Mouse (Mus musculus) bone marrow, adult 2 months (tissue): ENCODE data around the gene Nfic.

Experiments
- CTCF ChIP-seq: fragments of 200-500 bp; IDR thresholded peaks from 2 replicates; pipeline ENCODE4 v1.5.1; 2011; ENCODE audit warnings: low read length, control low read depth; ENCODE audit not compliant: control insufficient read depth, insufficient read depth
- POLR2A ChIP-seq: fragments of 200-500 bp; IDR thresholded peaks from 2 replicates; pipeline ENCODE4 v1.6.1; 2011; ENCODE audit warnings: low read depth, mild to moderate bottlenecking, control low read depth, low read length, borderline replicate concordance; ENCODE audit not compliant: control insufficient read depth

DNA sequence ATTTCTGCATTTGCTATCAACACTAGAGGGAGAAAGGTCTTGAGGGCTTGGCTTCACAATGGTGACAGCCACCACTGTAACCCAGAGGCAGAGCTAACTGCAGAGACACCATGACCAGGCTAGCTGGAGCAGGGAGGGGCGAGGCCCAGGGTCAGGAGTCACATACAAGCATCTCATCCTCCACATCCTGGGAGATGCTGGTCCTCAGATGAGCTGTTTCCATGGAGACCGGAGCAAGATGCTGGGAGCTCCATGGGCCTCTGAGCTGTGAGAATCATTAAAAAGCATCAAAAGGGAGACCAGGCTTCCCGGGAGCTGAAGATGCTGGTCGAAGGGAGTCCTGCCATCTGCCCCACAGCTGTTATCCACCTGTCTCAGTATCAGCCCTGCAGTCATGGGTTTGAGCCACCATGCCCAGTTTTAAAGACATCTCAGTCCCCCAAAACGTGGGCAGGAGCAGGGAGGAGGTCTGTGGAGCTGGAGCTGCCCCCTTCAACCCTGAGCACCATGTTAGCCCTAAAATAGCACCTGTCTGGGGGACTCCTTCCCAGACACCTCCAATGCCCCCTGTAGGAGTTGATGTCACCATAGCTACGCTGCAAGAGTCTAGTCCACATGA is 29.1 kb upstream of the Nfic start:
- TF ChIP-seq POLR2A (no peak), CTCF (no peak)
